Mouse (Mus musculus) liver, embryonic 14.5 days (tissue): ENCODE measurements around the gene B4galnt1. TPM values are rescaled to one million over a fixed set of nuclear protein-coding genes. Genes with fewer than 3 reads are reported as not detected.

ENCODE experiments used
- ATAC-seq: fragments of 200-750 bp; cut with Nextera tagmentation; 2 replicates; pipeline ENCODE4 v1.8.0; 2017; ENCODE audit warnings: moderate number of reproducible peaks, mild to moderate bottlenecking, moderate library complexity; ENCODE audit not compliant: insufficient read depth
- DNase-seq, 3 experiments: peaks; one replicate each; pipeline ENCODE4 v3.0.0-alpha.2; 2012 to 2013; ENCODE audit warnings: low read depth in 3 of 3, low spot score in 3 of 3
- H3K27ac ChIP-seq: fragments of 300-500 bp; sonication (generic); 2 replicates; pipeline ENCODE4 v1.5.1; 2014; ENCODE audit warnings: moderate library complexity, mild to moderate bottlenecking, control low read depth, inconsistent platforms
- H3K27me3 ChIP-seq: fragments of 300-500 bp; sonication (generic); 2 replicates; pipeline ENCODE4 v1.6.1; 2014; ENCODE audit warnings: mild to moderate bottlenecking, low read length, moderate library complexity; ENCODE audit not compliant: control insufficient read depth, insufficient read depth
- H3K36me3 ChIP-seq: fragments of 300-500 bp; sonication (generic); replicated peaks from 2 replicates; pipeline ENCODE4 v1.6.1; 2014; ENCODE audit warnings: low read depth; ENCODE audit not compliant: control insufficient read depth, insufficient read depth
- H3K4me1 ChIP-seq, 2 experiments: fragments of 200-500 bp in 1 of 2; fragments of 300-500 bp in 1 of 2; sonication (generic) in 1 of 2; replicated peaks; 2 replicates each; pipeline ENCODE4 v1.6.1; 2012 to 2014; ENCODE audit warnings: antibody characterized with exemption in 1 of 2, inconsistent platforms in 1 of 2, low read length in 1 of 2; ENCODE audit not compliant: control insufficient read depth in 2 of 2, insufficient read depth in 2 of 2
- H3K4me2 ChIP-seq: fragments of 300-500 bp; sonication (generic); 2 replicates; pipeline ENCODE4 v1.6.1; 2014; ENCODE audit warnings: low read depth, mild to moderate bottlenecking, control low read depth, moderate library complexity
- H3K4me3 ChIP-seq, 2 experiments: fragments of 200-500 bp in 1 of 2; fragments of 300-500 bp in 1 of 2; sonication (generic) in 1 of 2; 2 replicates each; pipeline ENCODE4 v1.5.1; 2012 to 2014; ENCODE audit warnings: low read depth in 2 of 2, low read length in 2 of 2, mild to moderate bottlenecking in 2 of 2, control low read depth in 1 of 2, inconsistent platforms in 1 of 2, moderate library complexity in 1 of 2; ENCODE audit not compliant: insufficient read depth in 1 of 2
- H3K9ac ChIP-seq: fragments of 300-500 bp; sonication (generic); replicated peaks from 2 replicates; pipeline ENCODE4 v1.6.1; 2014; ENCODE audit warnings: mild to moderate bottlenecking, control low read depth, moderate library complexity
- H3K9me3 ChIP-seq: fragments of 300-500 bp; sonication (generic); 2 replicates; pipeline ENCODE4 v1.6.1; 2016; ENCODE audit warnings: low read length, mixed read lengths; ENCODE audit not compliant: control insufficient read depth
- CTCF ChIP-seq: IDR thresholded peaks from 2 replicates; pipeline ENCODE4 v1.5.1; 2016; ENCODE audit warnings: antibody characterized with exemption, low read depth, control low read depth
- EP300 ChIP-seq: IDR thresholded peaks from 2 replicates; pipeline ENCODE4 v1.6.1; 2016; ENCODE audit warnings: antibody characterized with exemption, low read depth
- WGBS: fragments of 180-500 bp; shearing (Covaris S2); extraction: QIAGEN DNeasy Blood & Tissue Kit; methylation state at CpG from one replicate; pipeline ENCODE4 v1.1.7; 2014; ENCODE audit not compliant: insufficient replicate concordance; 5-methylcytosine and 5-hydroxymethylcytosine counted together
- polyA plus RNA-seq, 2 experiments: library from polyadenylated mRNA; depleted of rRNA in 1 of 2; stranded (reverse) in 1 of 2; unstranded in 1 of 2; fragments of >200 nt; fragmentation: Nextera tagmentation in 1 of 2; extraction: Ambion mirVana in 1 of 2; gene quantifications; 2 replicates each; pipeline versions ENCODE4 v1.2.1 to v1.2.3; 2012 to 2014

B4galnt1 gene
- polyA plus RNA-seq, 2 experiments, result 10.4 to 17.1 TPM

- Histone ChIP-seq H3K27me3 (no peaks in the 10 kb centered on the region), H3K36me3 (peaks cover 36% of the 10 kb centered on the region), H3K9me3 (no peaks in the 10 kb centered on the region), H3K4me1 (peaks cover 27 to 34% of the 10 kb centered on the region in 2 experiments), H3K4me2 (peak overlapping the region; percentile 88), H3K27ac (peak overlapping the region; percentile 80), H3K4me3 (peak overlapping the region; percentile 89 to 97), H3K9ac (peak overlapping the region; percentile 88)
- ATAC-seq, result peak; percentile 71
- 1% methylated on average over 23 of the region's 25 CpGs for WGBS
- DNase-seq, result no peak
- TF ChIP-seq CTCF (no peak), EP300 (no peak)
These were observed 46.0 kb downstream of the B4galnt1 start for GRCm38 (mm10) chr10:127210961-127211405.

- H3K27ac ChIP-seq, result peak within 1 kb of the TSS; percentile 80
- H3K4me2 ChIP-seq, result peak within 1 kb of the TSS; percentile 88
- H3K9me3 ChIP-seq, result no peaks in the 10 kb centered on the region
- peaks cover 31% of the 10 kb centered on the region for H3K36me3 ChIP-seq
- peak; percentile 27; the same call in 1 of the 2 replicates for TF ChIP-seq EP300
- no peak for TF ChIP-seq CTCF
- H3K27me3 ChIP-seq, result no peaks in the 10 kb centered on the region
- under 1% methylated on average over 47 of the region's 47 CpGs for WGBS
- peak within 1 kb of the TSS; percentile 88 for H3K9ac ChIP-seq
- H3K4me1 ChIP-seq, result peaks cover 24 to 30% of the 10 kb centered on the region in 2 experiments
- peak; percentile 92 for ATAC-seq
- DNase-seq, result peak; percentile 80 to 83 (median 80)
- H3K4me3 ChIP-seq, result peak within 1 kb of the TSS; percentile 89 to 97
These were observed 46.4 kb downstream of the B4galnt1 start, which contains the start of gene Pip4k2c for GRCm38 (mm10) chr10:127211414-127211854. Pip4k2c (minus strand) TSS chr10:127211585.

GRCm38 (mm10) chr10:127213272-127213671, 48.2 kb downstream of the B4galnt1 start:
- DNase-seq (no peak), ATAC-seq (no peak)
- no peak for TF ChIP-seq CTCF
- no peak for TF ChIP-seq EP300
- Histone ChIP-seq H3K9ac (no peak overlapping the region), H3K4me2 (no peak overlapping the region), H3K4me1 (peaks cover 16 to 28% of the 10 kb centered on the region in 2 experiments), H3K27me3 (no peaks in the 10 kb centered on the region), H3K9me3 (no peaks in the 10 kb centered on the region), H3K4me3 (no peak overlapping the region), H3K36me3 (peaks cover 13% of the 10 kb centered on the region), H3K27ac (no peak overlapping the region)
- 84% methylated on average over 8 of the region's 8 CpGs for WGBS

GRCm38 (mm10) chr10:127213704-127214421, 48.8 kb downstream of the B4galnt1 start:
- no peak overlapping the region for H3K9ac ChIP-seq
- 73% methylated on average over 13 of the region's 13 CpGs for WGBS
- ATAC-seq (no peak), DNase-seq (no peak)
- H3K4me3 ChIP-seq, result no peak overlapping the region
- no peak overlapping the region for H3K4me2 ChIP-seq
- peaks cover 7% of the 10 kb centered on the region for H3K36me3 ChIP-seq
- no peak for TF ChIP-seq CTCF
- no peak overlapping the region for H3K27ac ChIP-seq
- H3K9me3 ChIP-seq, result no peaks in the 10 kb centered on the region
- H3K27me3 ChIP-seq, result no peaks in the 10 kb centered on the region
- H3K4me1 ChIP-seq, result peaks cover 16 to 26% of the 10 kb centered on the region in 2 experiments

- WGBS, result 34% methylated on average over 1 of the region's 1 CpGs
- ATAC-seq, result no peak
- Histone ChIP-seq H3K9ac (no peak overlapping the region), H3K9me3 (no peaks in the 10 kb centered on the region), H3K4me1 (peaks cover 13 to 24% of the 10 kb centered on the region in 2 experiments), H3K36me3 (peaks cover 2% of the 10 kb centered on the region), H3K27me3 (no peaks in the 10 kb centered on the region), H3K27ac (no peak overlapping the region), H3K4me3 (no peak overlapping the region), H3K4me2 (no peak overlapping the region)
- DNase-seq, result no peak
- TF ChIP-seq CTCF (no peak), EP300 (no peak)
These were observed 49.4 kb downstream of the B4galnt1 start for GRCm38 (mm10) chr10:127214422-127214803.
